Comparison of ENCODE assay signal across 19 mouse cellular contexts in the genomic region with DNA sequence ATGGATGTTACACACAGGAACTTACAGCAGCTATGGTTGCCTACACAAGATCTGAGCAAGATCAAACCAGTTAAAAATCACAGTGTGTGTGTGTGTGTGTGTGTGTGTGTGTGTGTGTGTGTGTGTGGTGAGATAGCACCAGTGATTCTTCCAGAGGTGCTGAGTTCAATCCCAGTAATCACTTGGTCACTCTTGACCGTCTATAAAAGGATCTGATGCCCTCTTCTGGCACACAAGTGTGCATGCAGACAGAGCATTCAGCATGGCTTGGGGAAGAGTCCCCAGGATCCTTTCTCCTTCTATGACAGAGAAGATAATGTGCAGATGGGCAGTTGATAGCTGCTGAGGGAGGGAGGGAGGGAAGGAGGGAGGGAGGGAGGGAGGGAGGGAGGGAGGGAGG.
DNase-seq lines count a peak whose midpoint lies in the region; ATAC-seq and TF ChIP-seq lines count a peak whose summit lies in the region.
"Had no signal": no experiment of that assay in that cellular context is flagged by ENCODE, and none has a peak within 500 bp of the region (broad histone marks: within the 10 kb centered on the region; RNA-seq: fewer than 3 reads in every experiment).

No protein-coding gene starts in this region.

- in situ Hi-C loops in Patski (cut with MboI; ENCODE audit: low pct_unique_long_range_greater_than_20kb) = no loop called here

- CTCF ChIA-PET in Patski (lab: Charles Lee) = interaction anchor here (0.9 to 1.2 kb wide), 3 partner anchors 14 to 127 kb away, joined by 3 to 4 read pairs (median 3); no protein-coding TSS in a partner anchor

- WGBS in heart, postnatal 0 days = 56% methylated on average over 1 of the region's 1 CpGs
- WGBS in heart, embryonic 11.5 days (ENCODE audit: insufficient replicate concordance) = 53% methylated on average over 1 of the region's 1 CpGs
- 38% methylated on average over 1 of the region's 1 CpGs for WGBS in lung, postnatal 0 days
- 48% methylated on average over 1 of the region's 1 CpGs for WGBS in stomach, postnatal 0 days

- TF ChIP-seq EP300 in heart, postnatal 0 days (IDR thresholded peaks at IDR 0.05; ENCODE audit: low read depth) = no peak
- no peak for TF ChIP-seq EP300 in lung, postnatal 0 days (IDR thresholded peaks at IDR 0.05)
- TF ChIP-seq EP300 in stomach, postnatal 0 days (optimal IDR thresholded peaks at IDR 0.05) = no peak

- no peaks in the 10 kb centered on the region for H3K27me3 ChIP-seq in heart, postnatal 0 days (ENCODE audit: control insufficient read depth, insufficient read depth, low read length)
- H3K27me3 ChIP-seq in heart, embryonic 11.5 days (ENCODE audit: control insufficient read depth, insufficient read depth, low read length) = no peaks in the 10 kb centered on the region
- no peaks in the 10 kb centered on the region for H3K27me3 ChIP-seq in lung, postnatal 0 days (replicated peaks; ENCODE audit: insufficient read depth, low read length)
- H3K27me3 ChIP-seq in Patski = no peaks in the 10 kb centered on the region
- no peaks in the 10 kb centered on the region for H3K27me3 ChIP-seq in stomach, postnatal 0 days (ENCODE audit: control insufficient read depth, insufficient read depth, low read length)
- H3K27me3 ChIP-seq: forebrain, embryonic 13.5 days; limb, embryonic 13.5 days had no signal

- no peak overlapping the region for H3K4me2 ChIP-seq in heart, postnatal 0 days (ENCODE audit: low read depth, low read length)
- H3K4me2 ChIP-seq in heart, embryonic 11.5 days = no peak overlapping the region
- no peak overlapping the region for H3K4me2 ChIP-seq in lung, postnatal 0 days (replicated peaks; ENCODE audit: low read depth, low read length)
- no peak overlapping the region for H3K4me2 ChIP-seq in stomach, postnatal 0 days (replicated peaks; ENCODE audit: low read depth)
- H3K4me2 ChIP-seq: forebrain, embryonic 13.5 days; limb, embryonic 13.5 days had no signal

- H3K36me3 ChIP-seq in heart, postnatal 0 days (replicated peaks; ENCODE audit: control insufficient read depth, insufficient read depth, low read length) = no peaks in the 10 kb centered on the region
- no peaks in the 10 kb centered on the region for H3K36me3 ChIP-seq in heart, embryonic 11.5 days (ENCODE audit: control insufficient read depth, insufficient read depth, low read length)
- H3K36me3 ChIP-seq in lung, postnatal 0 days (ENCODE audit: insufficient read depth, low read length) = no peaks in the 10 kb centered on the region
- H3K36me3 ChIP-seq in stomach, postnatal 0 days (ENCODE audit: control insufficient read depth, insufficient read depth, low read length) = no peaks in the 10 kb centered on the region
- H3K36me3 ChIP-seq: hindbrain, embryonic 10.5 days; limb, embryonic 13.5 days had no signal

- H3K4me1 ChIP-seq in heart, postnatal 0 days (ENCODE audit: control insufficient read depth, insufficient read depth) = no peaks in the 10 kb centered on the region
- no peaks in the 10 kb centered on the region for H3K4me1 ChIP-seq in heart, embryonic 11.5 days (ENCODE audit: control insufficient read depth, insufficient read depth, low read length)
- no peaks in the 10 kb centered on the region for H3K4me1 ChIP-seq in lung, postnatal 0 days (ENCODE audit: insufficient read depth, low read depth, low read length)
- H3K4me1 ChIP-seq in stomach, postnatal 0 days (replicated peaks; ENCODE audit: control insufficient read depth, insufficient read depth) = no peaks in the 10 kb centered on the region
- H3K4me1 ChIP-seq: limb, embryonic 13.5 days had no signal

- DNase-seq in heart, postnatal 0 days (ENCODE audit: low spot score) = no peak
- no peak for DNase-seq in lung, postnatal 0 days (ENCODE audit: low spot score)
- DNase-seq in lung, postnatal 25 days (ENCODE audit: low spot score) = no peak
- DNase-seq in Patski (ENCODE audit: low read depth, low spot score) = no peak
- no peak for DNase-seq in stomach, postnatal 0 days (ENCODE audit: low spot score)
- no peak for DNase-seq in right cerebral cortex, postnatal 36 days (ENCODE audit: low spot score in 2 of 2)
- DNase-seq: cerebellum, adult 11 months; cerebellum, postnatal 14 days; gastrocnemius, postnatal 25 days; kidney, postnatal 4 days; spleen, adult 18-20 months; thymus, adult 18-20 months; thymus, postnatal 4 days had no signal

- no peak for ATAC-seq in heart, postnatal 0 days (ENCODE audit: insufficient read depth, low read depth)
- no peak for ATAC-seq in heart, embryonic 11.5 days (replicated peaks; ENCODE audit: insufficient number of reproducible peaks, low FRiP score, low TSS enrichment)
- ATAC-seq in lung, postnatal 0 days = no peak
- no peak for ATAC-seq in Patski
- no peak for ATAC-seq in stomach, postnatal 0 days (ENCODE audit: low FRiP score, low TSS enrichment)
- ATAC-seq: forebrain, embryonic 13.5 days had no signal

- no peaks in the 10 kb centered on the region for H3K9me3 ChIP-seq in heart, postnatal 0 days (replicated peaks; ENCODE audit: control insufficient read depth, low read length)
- H3K9me3 ChIP-seq in heart, embryonic 11.5 days (replicated peaks; ENCODE audit: control insufficient read depth, low read length) = no peaks in the 10 kb centered on the region
- no peaks in the 10 kb centered on the region for H3K9me3 ChIP-seq in lung, postnatal 0 days (ENCODE audit: low read length)
- H3K9me3 ChIP-seq in stomach, postnatal 0 days (ENCODE audit: control insufficient read depth, low read length) = no peaks in the 10 kb centered on the region
- H3K9me3 ChIP-seq: forebrain, embryonic 13.5 days; hindbrain, embryonic 10.5 days; limb, embryonic 13.5 days had no signal

- H3K9ac ChIP-seq in heart, postnatal 0 days (replicated peaks; ENCODE audit: low read depth, low read length) = no peak overlapping the region
- H3K9ac ChIP-seq in heart, embryonic 11.5 days (ENCODE audit: low read depth, low read length) = no peak overlapping the region
- no peak overlapping the region for H3K9ac ChIP-seq in lung, postnatal 0 days (replicated peaks; ENCODE audit: low read depth)
- H3K9ac ChIP-seq in stomach, postnatal 0 days (ENCODE audit: low read length) = no peak overlapping the region
- H3K9ac ChIP-seq: forebrain, embryonic 13.5 days; limb, embryonic 13.5 days; liver, embryonic 14.5 days had no signal

- POLR2A ChIA-PET in Patski (lab: Charles Lee) = no interaction called here

- no peak overlapping the region for H3K27ac ChIP-seq in heart, postnatal 0 days (ENCODE audit: low read depth)
- H3K27ac ChIP-seq in heart, embryonic 11.5 days (ENCODE audit: low read depth, low read length) = no peak overlapping the region
- no peak overlapping the region for H3K27ac ChIP-seq in lung, postnatal 0 days (ENCODE audit: low read length)
- no peak overlapping the region for H3K27ac ChIP-seq in stomach, postnatal 0 days (replicated peaks)
- H3K27ac ChIP-seq: forebrain, embryonic 13.5 days; hindbrain, embryonic 10.5 days; limb, embryonic 13.5 days; liver, embryonic 14.5 days had no signal

- peak; percentile 35 for TF ChIP-seq CTCF in heart, postnatal 0 days (IDR thresholded peaks at IDR 0.05; ENCODE audit: low read depth)
- peak; percentile 42 for TF ChIP-seq CTCF in lung, postnatal 0 days (IDR thresholded peaks at IDR 0.05)
- TF ChIP-seq CTCF in Patski (IDR thresholded peaks at IDR 0.05) = peak; percentile 43
- peak; percentile 57 for TF ChIP-seq CTCF in stomach, postnatal 0 days (IDR thresholded peaks at IDR 0.05; ENCODE audit: low read depth)

- H3K4me3 ChIP-seq in heart, postnatal 0 days (ENCODE audit: low read depth, low read length) = no peak overlapping the region
- no peak overlapping the region for H3K4me3 ChIP-seq in heart, embryonic 11.5 days (ENCODE audit: low read depth, low read length)
- no peak overlapping the region for H3K4me3 ChIP-seq in lung, postnatal 0 days (ENCODE audit: low read depth, low read length)
- H3K4me3 ChIP-seq in stomach, postnatal 0 days (ENCODE audit: low read depth, low read length) = no peak overlapping the region
- H3K4me3 ChIP-seq: erythroblast, embryonic 14.5 days; forebrain, embryonic 13.5 days; hindbrain, embryonic 10.5 days; limb, embryonic 13.5 days had no signal
